Mouse (Mus musculus) intestine, embryonic 16.5 days (tissue): Measurements from ENCODE around the gene Gse1. TPM values are rescaled to one million over a fixed set of nuclear protein-coding genes. Genes with fewer than 3 reads are reported as not detected.
A peak's percentile ranks its signal among the peaks of the same experiment; 100 is the strongest.

ENCODE experiments used
- ATAC-seq: fragments of 200-750 bp; cut with Nextera tagmentation; 2 replicates; pipeline ENCODE4 v1.8.0; 2017; ENCODE audit warnings: moderate TSS enrichment, moderate library complexity
- H3K27ac ChIP-seq: fragments of 300-500 bp; sonication (generic); 2 replicates; pipeline ENCODE4 v1.5.1; 2014; ENCODE audit warnings: mild to moderate bottlenecking, low read length
- H3K27me3 ChIP-seq: fragments of 300-500 bp; sonication (generic); replicated peaks from 2 replicates; pipeline ENCODE4 v1.6.1; 2014; ENCODE audit warnings: low read length, control low read depth, mixed read lengths; ENCODE audit not compliant: control insufficient read depth, insufficient read depth
- H3K36me3 ChIP-seq: fragments of 300-500 bp; sonication (generic); 2 replicates; pipeline ENCODE4 v1.6.1; 2014; ENCODE audit warnings: low read length, control low read depth; ENCODE audit not compliant: control insufficient read depth, insufficient read depth
- H3K4me1 ChIP-seq: fragments of 300-500 bp; sonication (generic); 2 replicates; pipeline ENCODE4 v1.6.1; 2014; ENCODE audit warnings: low read length, control low read depth, mixed read lengths; ENCODE audit not compliant: control insufficient read depth, insufficient read depth
- H3K4me2 ChIP-seq: fragments of 300-500 bp; sonication (generic); 2 replicates; pipeline ENCODE4 v1.6.1; 2014; ENCODE audit warnings: low read depth, low read length, control low read depth
- H3K4me3 ChIP-seq: fragments of 300-500 bp; sonication (generic); 2 replicates; pipeline ENCODE4 v1.5.1; 2014; ENCODE audit warnings: mild to moderate bottlenecking, low read length
- H3K9ac ChIP-seq: fragments of 300-500 bp; sonication (generic); 2 replicates; pipeline ENCODE4 v1.6.1; 2014; ENCODE audit warnings: low read depth, low read length
- H3K9me3 ChIP-seq: fragments of 300-500 bp; sonication (generic); 2 replicates; pipeline ENCODE4 v1.6.1; 2016; ENCODE audit warnings: low read length, control low read depth; ENCODE audit not compliant: control insufficient read depth
- WGBS: fragments of 180-500 bp; shearing (Covaris S2); extraction: QIAGEN DNeasy Blood & Tissue Kit; methylation state at CpG from one replicate; pipeline ENCODE4 v1.1.7; 2014; 5-methylcytosine and 5-hydroxymethylcytosine counted together
- polyA plus RNA-seq: library from polyadenylated mRNA; unstranded; fragments of >200 nt; fragmentation: Nextera tagmentation; extraction: Ambion mirVana; gene quantifications from 2 replicates; pipeline ENCODE4 v1.2.1, GENCODE M21; 2015

Gse1 gene
- polyA plus RNA-seq, 1 experiment from 2014 or later: 7.3 TPM

DNA sequence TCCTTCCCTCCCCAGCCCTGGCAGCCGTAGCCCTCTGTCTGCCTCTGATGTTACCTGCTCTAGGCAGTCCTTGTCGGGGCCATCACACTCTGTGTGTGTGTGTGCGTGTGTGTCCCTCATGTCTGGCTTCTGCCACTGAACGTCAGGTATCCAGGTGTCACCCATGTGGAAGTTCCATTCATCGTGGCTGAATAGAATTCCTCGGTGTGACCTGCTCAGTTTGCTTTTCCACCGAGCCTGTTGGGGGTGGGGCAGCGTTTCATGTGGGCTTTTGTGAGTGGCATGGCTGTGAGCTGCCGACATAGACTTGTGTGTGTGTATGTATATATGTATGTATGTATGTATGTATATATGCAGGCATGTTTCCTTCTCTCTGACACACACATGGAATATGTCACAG lies 57.6 kb downstream of the Gse1 start:
- no peak overlapping the region for H3K27ac ChIP-seq
- 69% methylated on average over 9 of the region's 9 CpGs for WGBS
- H3K4me2 ChIP-seq: no peak overlapping the region
- ATAC-seq: no peak
- H3K4me1 ChIP-seq: peaks cover 58% of the 10 kb centered on the region
- H3K4me3 ChIP-seq: no peak overlapping the region
- no peaks in the 10 kb centered on the region for H3K36me3 ChIP-seq
- H3K27me3 ChIP-seq: no peaks in the 10 kb centered on the region
- H3K9me3 ChIP-seq: no peaks in the 10 kb centered on the region
- no peak overlapping the region for H3K9ac ChIP-seq

DNA sequence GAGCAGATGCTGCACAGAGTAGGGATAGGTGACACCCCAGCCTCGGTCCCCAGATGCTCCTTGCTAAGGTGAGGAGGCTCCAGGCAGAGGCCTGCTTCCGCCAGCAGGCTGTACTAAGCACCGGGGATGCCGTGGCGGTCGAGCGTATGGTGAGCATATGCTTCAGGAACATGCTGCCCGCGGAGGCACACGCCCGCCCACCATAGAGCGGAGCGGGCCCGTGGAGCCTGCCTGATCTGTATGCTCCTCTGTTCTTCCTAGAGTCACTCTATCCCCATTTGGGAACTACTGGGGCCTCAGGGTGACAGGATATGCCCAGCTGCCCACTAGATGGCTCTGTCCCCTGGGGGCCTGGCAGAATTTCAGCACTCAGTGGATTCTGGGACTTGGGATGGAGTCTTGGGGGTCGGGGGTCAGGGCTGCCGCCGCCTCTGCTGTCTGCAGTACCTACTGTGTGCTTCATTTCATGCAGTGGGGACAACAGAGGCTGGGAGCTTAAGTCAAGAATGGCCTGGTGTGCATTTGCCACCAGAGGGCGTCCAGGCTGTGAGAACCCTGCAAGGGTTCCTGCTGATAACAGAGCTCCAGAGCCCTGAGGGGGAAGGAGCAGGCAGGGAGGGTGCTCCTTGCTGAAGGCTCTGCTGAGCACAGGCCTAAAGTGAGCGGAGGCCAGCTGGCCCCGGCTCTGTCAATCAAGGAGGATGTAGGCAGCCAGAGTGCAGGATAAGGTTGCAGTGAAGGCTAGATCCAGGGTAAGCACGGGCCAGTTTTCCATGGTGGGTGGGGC lies 60.1 kb downstream of the Gse1 start:
- no peaks in the 10 kb centered on the region for H3K27me3 ChIP-seq
- no peak overlapping the region for H3K4me3 ChIP-seq
- no peak overlapping the region for H3K4me2 ChIP-seq
- H3K9me3 ChIP-seq: no peaks in the 10 kb centered on the region
- 42% methylated on average over 21 of the region's 21 CpGs for WGBS
- peak overlapping the region; percentile 22; the same call in 1 of the 2 replicates for H3K9ac ChIP-seq
- H3K36me3 ChIP-seq: no peaks in the 10 kb centered on the region
- ATAC-seq: peak; percentile 14
- H3K4me1 ChIP-seq: peaks cover 52% of the 10 kb centered on the region
- no peak overlapping the region; the same call in 1 of the 2 replicates for H3K27ac ChIP-seq

DNA sequence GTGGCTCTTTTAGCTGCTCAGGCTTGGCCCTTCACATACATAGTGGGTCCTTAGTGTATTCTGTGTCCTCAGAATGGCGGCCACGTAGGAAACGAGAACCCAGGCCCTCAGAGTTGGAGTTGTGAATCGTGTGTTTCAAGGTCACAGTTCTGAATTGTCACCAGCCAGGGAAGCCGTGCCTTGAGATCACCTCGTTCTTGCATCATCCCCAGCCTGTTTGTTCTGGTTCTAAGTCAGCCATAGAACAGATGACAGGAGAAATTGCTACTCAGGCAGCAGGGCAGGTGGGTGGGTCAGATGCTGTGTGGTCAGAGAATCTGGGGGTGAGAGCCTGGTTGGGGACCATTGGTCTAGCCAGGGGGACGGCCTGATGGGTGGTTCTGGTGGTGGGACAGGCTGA lies 60.9 kb downstream of the Gse1 start:
- Histone ChIP-seq H3K4me2 (no peak overlapping the region), H3K36me3 (no peaks in the 10 kb centered on the region), H3K9me3 (no peaks in the 10 kb centered on the region), H3K4me3 (no peak overlapping the region), H3K4me1 (peaks cover 46% of the 10 kb centered on the region), H3K27ac (no peak overlapping the region), H3K27me3 (no peaks in the 10 kb centered on the region), H3K9ac (peak overlapping the region; percentile 27; the same call in 1 of the 2 replicates)
- 83% methylated on average over 7 of the region's 7 CpGs for WGBS
- ATAC-seq: no peak

DNA sequence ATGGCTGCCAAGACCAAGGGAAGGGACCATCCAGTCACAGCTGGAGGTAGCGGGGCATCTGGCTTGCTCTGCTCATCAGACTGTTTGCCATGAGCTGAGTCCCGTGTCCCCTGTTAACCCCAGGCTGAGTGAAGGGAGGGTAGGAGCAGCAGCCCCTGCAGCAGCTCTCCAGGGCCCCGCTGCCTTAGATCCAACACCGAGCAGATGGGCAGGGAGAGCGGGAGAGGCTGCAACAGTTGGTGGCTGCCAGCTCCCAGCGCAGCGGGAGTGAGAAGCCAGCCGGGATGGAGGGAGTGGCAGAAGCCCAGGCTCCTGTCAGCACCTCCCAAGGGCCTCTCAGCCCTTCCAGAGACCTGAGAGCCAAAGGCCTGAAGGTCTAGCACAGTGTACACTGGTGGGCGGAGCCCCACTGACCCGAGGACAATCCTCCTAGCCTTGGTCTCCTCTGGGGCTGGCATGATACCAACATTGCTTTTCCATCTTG lies 61.5 kb downstream of the Gse1 start:
- no peak for ATAC-seq
- 39% methylated on average over 10 of the region's 10 CpGs for WGBS
- Histone ChIP-seq H3K4me1 (peaks cover 41% of the 10 kb centered on the region), H3K27ac (no peak overlapping the region), H3K9me3 (no peaks in the 10 kb centered on the region), H3K9ac (peak overlapping the region; percentile 27; the same call in 1 of the 2 replicates), H3K27me3 (no peaks in the 10 kb centered on the region), H3K36me3 (no peaks in the 10 kb centered on the region), H3K4me2 (no peak overlapping the region), H3K4me3 (no peak overlapping the region)

DNA sequence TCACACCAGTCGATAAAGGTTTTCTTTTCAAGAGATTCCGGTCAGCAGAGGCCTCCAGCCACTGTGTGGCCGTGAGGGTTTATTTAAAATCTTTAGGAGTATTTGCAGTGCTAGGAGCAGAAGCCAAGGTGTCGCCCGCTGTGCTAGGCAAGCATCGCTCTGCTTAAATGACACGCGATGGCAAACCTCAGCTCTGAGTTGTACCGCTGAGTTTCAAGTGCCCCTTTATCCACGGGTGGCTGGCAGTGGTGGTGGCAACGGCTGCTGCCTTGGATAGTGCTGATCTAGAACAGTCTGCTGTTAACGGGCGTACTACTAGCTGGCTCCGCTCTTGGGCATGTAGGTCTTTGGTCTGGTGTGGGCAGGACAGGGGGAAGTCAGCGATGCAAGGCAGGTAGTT lies 62.4 kb downstream of the Gse1 start:
- Histone ChIP-seq H3K9me3 (no peaks in the 10 kb centered on the region), H3K27ac (no peak overlapping the region), H3K9ac (no peak overlapping the region), H3K27me3 (no peaks in the 10 kb centered on the region), H3K4me2 (no peak overlapping the region), H3K4me1 (peaks cover 41% of the 10 kb centered on the region), H3K4me3 (no peak overlapping the region), H3K36me3 (no peaks in the 10 kb centered on the region)
- WGBS: 72% methylated on average over 15 of the region's 15 CpGs
- no peak for ATAC-seq

DNA sequence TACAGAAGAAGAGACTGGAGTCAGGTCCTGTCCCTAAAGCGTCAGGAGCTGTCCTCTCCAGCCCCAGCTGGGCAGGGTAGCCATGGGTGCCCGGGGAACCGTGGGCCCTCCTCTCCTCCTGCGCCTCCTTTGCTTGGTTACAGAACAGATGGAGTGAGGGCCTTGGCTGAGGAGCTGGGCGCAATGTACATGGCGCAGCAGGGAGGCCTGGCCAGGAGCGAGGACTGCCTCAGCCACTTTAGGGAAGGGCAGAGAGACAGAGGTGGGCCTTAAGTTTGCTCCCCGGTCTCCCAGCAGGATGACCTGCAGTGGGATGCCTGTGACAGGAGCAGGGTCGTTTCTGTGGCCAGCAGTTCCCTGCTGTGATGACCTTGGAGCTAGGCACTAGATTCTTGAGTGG lies 63.4 kb downstream of the Gse1 start:
- no peaks in the 10 kb centered on the region for H3K27me3 ChIP-seq
- H3K36me3 ChIP-seq: no peaks in the 10 kb centered on the region
- WGBS: 79% methylated on average over 9 of the region's 9 CpGs
- no peak overlapping the region for H3K27ac ChIP-seq
- H3K4me3 ChIP-seq: no peak overlapping the region
- no peak overlapping the region for H3K4me2 ChIP-seq
- peaks cover 44% of the 10 kb centered on the region for H3K4me1 ChIP-seq
- no peaks in the 10 kb centered on the region for H3K9me3 ChIP-seq
- ATAC-seq: no peak
- no peak overlapping the region for H3K9ac ChIP-seq

DNA sequence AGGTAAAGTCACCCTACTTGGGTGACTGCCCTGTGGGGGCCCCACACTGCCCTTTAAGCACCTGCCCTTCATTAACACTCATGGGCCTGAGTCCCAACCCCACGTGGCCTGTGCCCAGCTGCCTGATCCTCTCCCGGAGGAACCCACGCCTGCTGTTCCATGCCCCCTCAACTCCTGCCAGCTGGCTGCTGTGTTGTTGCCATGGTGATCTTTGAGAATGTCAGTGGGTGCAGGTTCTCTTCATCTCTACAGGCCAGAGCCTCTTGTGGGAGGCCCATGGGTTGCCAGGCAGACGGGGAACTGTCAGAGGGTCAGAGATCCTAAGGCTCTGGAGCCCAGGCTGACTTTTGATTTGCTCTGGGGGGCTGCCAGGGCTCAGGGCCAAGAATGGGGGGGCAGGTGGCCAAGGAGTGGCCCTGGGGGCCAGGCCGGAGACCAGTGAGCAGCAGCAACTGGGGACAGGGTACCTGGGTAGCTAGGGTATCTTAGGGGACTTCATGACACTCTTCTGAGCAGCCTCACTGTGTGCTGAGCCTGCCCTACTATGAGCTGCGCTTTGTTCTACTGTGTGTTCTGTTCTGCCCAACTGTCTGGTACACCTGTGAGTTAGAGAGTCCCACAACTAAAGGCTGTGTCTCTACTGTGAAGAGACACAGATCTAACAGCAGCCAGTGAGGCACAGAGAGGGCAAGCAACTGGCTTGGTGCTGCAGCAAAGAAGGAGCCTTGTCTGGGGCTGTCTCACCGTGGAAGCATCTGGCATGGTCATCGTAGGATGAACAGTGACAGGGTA lies 64.3 kb downstream of the Gse1 start:
- no peaks in the 10 kb centered on the region for H3K9me3 ChIP-seq
- H3K27me3 ChIP-seq: no peaks in the 10 kb centered on the region
- no peak overlapping the region for H3K27ac ChIP-seq

DNA sequence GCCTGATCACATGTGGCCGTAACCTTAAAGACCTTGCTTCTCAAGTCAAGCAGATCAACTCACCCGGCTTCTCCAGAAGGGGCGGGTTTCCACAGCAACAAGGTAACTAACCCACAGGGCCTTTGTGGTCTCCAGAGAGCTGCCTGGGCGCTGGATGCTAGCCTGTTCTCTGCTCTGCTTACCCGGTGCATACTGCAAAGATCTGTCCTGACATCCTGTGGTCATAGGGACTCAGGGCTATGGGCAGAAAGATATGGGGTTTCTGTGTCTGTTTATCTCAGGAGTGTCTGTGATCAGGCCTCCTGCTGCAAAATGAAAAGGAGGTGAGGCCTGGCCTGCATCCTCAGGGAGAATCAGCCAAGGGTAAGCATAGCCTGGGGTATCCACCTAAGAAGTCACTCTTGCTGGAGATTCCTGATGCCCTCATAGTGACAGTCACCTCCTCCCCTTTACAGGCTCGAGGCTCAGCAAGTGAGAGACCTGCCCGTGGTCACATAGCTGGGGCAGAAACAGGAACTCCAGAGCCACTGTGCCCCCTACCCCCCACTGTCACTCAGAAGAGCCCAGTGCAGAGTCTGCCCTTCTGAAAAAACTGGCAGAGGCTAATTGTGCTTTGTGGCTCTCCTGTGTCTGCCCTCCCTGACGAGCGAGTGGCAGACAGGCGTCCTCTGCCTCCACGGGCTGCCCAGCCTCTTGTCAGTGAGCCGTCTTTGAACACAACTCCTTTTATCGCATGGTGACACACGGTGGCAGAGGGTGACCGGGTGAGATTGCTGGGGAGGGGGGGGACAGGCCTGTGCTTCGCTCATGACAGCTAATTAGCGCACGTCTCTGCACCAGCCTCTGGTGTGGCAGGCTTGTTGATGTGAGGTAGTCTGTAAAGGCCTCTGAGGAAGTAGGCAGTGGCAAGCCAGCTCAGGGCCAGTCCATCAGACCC lies 65.4 kb downstream of the Gse1 start:
- H3K9ac ChIP-seq: 0 out of 2 replicates have a peak overlapping the region, but pooled peaks have one; percentile 18
- no peak overlapping the region for H3K4me2 ChIP-seq
- no peak overlapping the region for H3K4me3 ChIP-seq
- no peak overlapping the region for H3K27ac ChIP-seq
- peaks cover 51% of the 10 kb centered on the region for H3K4me1 ChIP-seq
- peak; percentile 30 for ATAC-seq
- no peaks in the 10 kb centered on the region for H3K9me3 ChIP-seq
- H3K27me3 ChIP-seq: no peaks in the 10 kb centered on the region
- H3K36me3 ChIP-seq: no peaks in the 10 kb centered on the region
- WGBS: 58% methylated on average over 18 of the region's 18 CpGs

More for the DNA sequence above, 64.3 kb downstream of the Gse1 start:
- no peaks in the 10 kb centered on the region for H3K36me3 ChIP-seq
- peaks cover 50% of the 10 kb centered on the region for H3K4me1 ChIP-seq
- H3K4me2 ChIP-seq: no peak overlapping the region
- ATAC-seq: no peak
- H3K4me3 ChIP-seq: no peak overlapping the region
- no peak overlapping the region for H3K9ac ChIP-seq
- 55% methylated on average over 8 of the region's 8 CpGs for WGBS
